Mouse (Mus musculus) spleen, adult 2 months (tissue): ENCODE results near the gene Slc37a1. TPM values are rescaled to one million over a fixed set of nuclear protein-coding genes. Genes with fewer than 3 reads are reported as not detected.

Experiments
- DNase-seq, 2 experiments: peaks; one replicate each; pipeline versions ENCODE4 v3.0.0 to v3.0.0-alpha.2; 2012 to 2021; ENCODE audit warnings: low spot score in 2 of 2, low read depth in 1 of 2
- H3K27ac ChIP-seq: fragments of 200-500 bp; 2 replicates; pipeline ENCODE4 v1.5.1; 2012; ENCODE audit warnings: low read length, inconsistent platforms; ENCODE audit not compliant: insufficient read depth
- H3K27me3 ChIP-seq: fragments of 200-500 bp; 2 replicates; pipeline ENCODE4 v1.6.1; 2012; ENCODE audit warnings: mild to moderate bottlenecking, moderate library complexity, low read length, inconsistent platforms; ENCODE audit not compliant: control insufficient read depth, insufficient read depth
- H3K36me3 ChIP-seq: fragments of 200-500 bp; 2 replicates; pipeline ENCODE4 v1.6.1; 2012; ENCODE audit warnings: mild to moderate bottlenecking, low read length, inconsistent platforms; ENCODE audit not compliant: control insufficient read depth, insufficient read depth
- H3K4me1 ChIP-seq: fragments of 200-500 bp; 2 replicates; pipeline ENCODE4 v1.6.1; 2011; ENCODE audit warnings: inconsistent platforms; ENCODE audit not compliant: control insufficient read depth, insufficient read depth, insufficient read length
- H3K4me3 ChIP-seq: fragments of 200-500 bp; 2 replicates; pipeline ENCODE4 v1.5.1; 2011; ENCODE audit warnings: mild to moderate bottlenecking, inconsistent platforms; ENCODE audit not compliant: insufficient read depth, insufficient read length; ENCODE audit errors: extremely low read depth
- CTCF ChIP-seq: fragments of 200-500 bp; IDR thresholded peaks from 2 replicates; pipeline ENCODE4 v1.5.1; 2011; ENCODE audit warnings: mild to moderate bottlenecking, inconsistent platforms; ENCODE audit not compliant: insufficient read depth, insufficient read length, insufficient replicate concordance; ENCODE audit errors: extremely low read depth
- POLR2A ChIP-seq: fragments of 200-500 bp; IDR thresholded peaks from 2 replicates; pipeline ENCODE4 v1.6.1; 2011; ENCODE audit warnings: low read depth, low read length, inconsistent platforms
- WGBS: fragments of 180-500 bp; shearing (Covaris S2); methylation state at CpG from one replicate; pipeline ENCODE4 v1.1.7; 2018; 5-methylcytosine and 5-hydroxymethylcytosine counted together
- polyA plus RNA-seq: library from polyadenylated mRNA; depleted of rRNA; stranded (reverse); fragments of >200 nt; gene quantifications from 2 replicates; pipeline ENCODE4 v1.2.3, GENCODE M21; 2012

Slc37a1 gene
- polyA plus RNA-seq, 1 experiment, result 26.2 TPM

DNA sequence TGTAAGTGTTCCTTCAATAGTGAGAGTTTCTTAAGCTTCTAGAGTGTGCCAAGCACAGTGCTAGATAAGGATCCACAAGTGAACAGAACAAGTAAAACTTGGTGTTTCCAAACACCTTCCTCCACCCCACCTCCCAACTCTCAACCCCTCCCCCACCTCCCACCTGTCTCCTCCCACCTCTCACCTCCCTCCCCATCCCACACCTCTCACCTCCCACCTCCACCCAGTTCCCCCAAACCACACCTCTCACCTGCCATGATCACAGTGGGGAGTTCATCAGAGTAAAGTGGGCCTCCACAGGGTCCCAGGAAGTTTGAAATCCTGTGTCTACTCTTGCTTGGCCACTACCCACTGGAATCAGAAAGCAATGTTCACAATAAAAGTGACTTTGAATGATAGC is 3.7 kb downstream of the Slc37a1 start:
- no peak for TF ChIP-seq CTCF
- no peak for TF ChIP-seq POLR2A
- DNase-seq, result no peak

DNA sequence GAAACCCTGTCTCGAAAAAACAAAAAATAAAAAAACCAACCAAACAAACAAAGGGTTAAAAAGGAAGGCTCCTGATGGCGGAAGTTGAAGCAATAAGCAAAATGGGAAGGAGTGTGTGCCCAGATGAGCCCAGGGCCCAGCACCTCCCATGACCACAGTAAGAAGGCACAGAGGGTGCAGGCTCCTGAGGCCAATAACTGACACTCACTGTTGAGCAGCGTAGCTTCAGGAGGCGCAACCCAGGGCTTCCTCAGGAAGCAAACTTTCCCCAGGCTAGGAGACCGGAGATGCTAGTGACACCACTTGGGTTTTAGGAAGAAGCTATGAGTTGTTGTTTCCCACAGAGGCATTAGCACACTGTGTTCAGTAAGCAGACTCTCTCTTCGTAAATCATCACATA is 4.3 kb downstream of the Slc37a1 start:
- Histone ChIP-seq H3K4me3 (no peak overlapping the region), H3K27me3 (no peaks in the 10 kb centered on the region), H3K36me3 (no peaks in the 10 kb centered on the region), H3K27ac (peak overlapping the region; percentile 47), H3K4me1 (peaks cover 10% of the 10 kb centered on the region; the same call in 1 of the 2 replicates)
- no peak for TF ChIP-seq POLR2A
- WGBS, result 40% methylated on average over 6 of the region's 6 CpGs
- DNase-seq, result no peak

More for the DNA sequence above, 3.7 kb downstream of the Slc37a1 start:
- Histone ChIP-seq H3K36me3 (no peaks in the 10 kb centered on the region), H3K27ac (no peak overlapping the region), H3K4me3 (no peak overlapping the region), H3K27me3 (no peaks in the 10 kb centered on the region), H3K4me1 (peaks cover 11% of the 10 kb centered on the region; the same call in 1 of the 2 replicates)

DNA sequence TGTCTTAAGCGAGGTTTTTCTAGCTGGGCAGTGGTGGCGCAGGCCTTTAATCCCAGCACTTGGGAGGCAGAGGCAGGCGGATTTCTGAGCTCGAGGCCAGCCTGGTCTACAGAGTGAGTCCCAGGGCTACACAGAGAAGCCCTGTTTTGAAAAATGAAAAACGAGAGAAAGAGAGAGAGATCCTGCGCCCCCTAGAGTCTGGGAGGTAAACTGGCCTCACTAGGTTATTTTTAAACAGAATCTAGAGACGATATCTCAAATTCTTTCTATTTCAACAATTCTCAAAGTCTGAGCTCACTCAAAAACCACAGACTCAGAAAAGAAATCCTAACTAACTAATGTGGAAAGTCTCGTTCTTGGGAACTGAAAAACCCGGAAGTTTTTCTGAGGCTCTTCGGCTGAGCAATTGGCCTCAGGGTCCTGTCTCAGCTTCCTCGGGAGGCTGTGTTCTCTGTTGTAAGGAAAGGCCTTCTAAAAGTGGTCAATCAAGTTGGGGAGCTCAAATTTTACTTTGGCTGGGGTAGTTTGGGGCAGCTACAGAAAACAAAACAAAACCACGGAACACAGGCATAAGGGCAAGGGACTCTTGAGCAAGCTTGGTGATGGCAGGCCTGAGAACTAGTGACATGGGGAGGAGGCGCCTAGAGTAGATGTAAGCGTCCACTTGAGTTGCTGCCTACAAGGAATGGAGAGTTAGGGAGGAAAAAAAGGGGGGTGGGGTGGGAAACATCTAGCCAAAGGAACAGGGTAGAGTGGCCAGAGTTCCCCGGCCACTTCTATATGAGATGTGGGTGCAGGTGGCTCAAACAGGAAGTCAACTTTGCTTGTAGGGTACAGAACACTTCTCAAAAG is 8.0 kb downstream of the Slc37a1 start:
- Histone ChIP-seq H3K36me3 (no peaks in the 10 kb centered on the region), H3K4me3 (no peak overlapping the region), H3K27me3 (no peaks in the 10 kb centered on the region), H3K27ac (peak overlapping the region; percentile 85), H3K4me1 (peaks cover 11% of the 10 kb centered on the region; the same call in 1 of the 2 replicates)
- 55% methylated on average over 15 of the region's 15 CpGs for WGBS
- TF ChIP-seq CTCF (no peak; the same call in 1 of the 2 replicates), POLR2A (no peak)
- peak; percentile 47 to 61 for DNase-seq

- 4% methylated on average over 25 of the region's 25 CpGs for WGBS
- peak overlapping the region; percentile 77 for H3K4me3 ChIP-seq
- H3K27ac ChIP-seq, result peak overlapping the region; percentile 85
- DNase-seq, result peak; percentile 71 to 75
- peaks cover 10% of the 10 kb centered on the region; the same call in 1 of the 2 replicates for H3K4me1 ChIP-seq
- TF ChIP-seq POLR2A (no peak), CTCF (peak; percentile 74)
- no peaks in the 10 kb centered on the region for H3K27me3 ChIP-seq
- H3K36me3 ChIP-seq, result no peaks in the 10 kb centered on the region
Measured at GRCm38 (mm10) chr17:31295215-31295891, 8.8 kb downstream of the Slc37a1 start.

GRCm38 (mm10) chr17:31295892-31296781 is 9.5 kb downstream of the Slc37a1 start:
- TF ChIP-seq POLR2A (peak; percentile 22), CTCF (no peak)
- peak; percentile 41 to 78 for DNase-seq
- 1% methylated on average over 67 of the region's 68 CpGs for WGBS
- Histone ChIP-seq H3K27ac (peak overlapping the region; percentile 85), H3K27me3 (no peaks in the 10 kb centered on the region), H3K4me1 (peaks cover 9% of the 10 kb centered on the region; the same call in 1 of the 2 replicates), H3K4me3 (peak overlapping the region; percentile 77), H3K36me3 (no peaks in the 10 kb centered on the region)

DNA sequence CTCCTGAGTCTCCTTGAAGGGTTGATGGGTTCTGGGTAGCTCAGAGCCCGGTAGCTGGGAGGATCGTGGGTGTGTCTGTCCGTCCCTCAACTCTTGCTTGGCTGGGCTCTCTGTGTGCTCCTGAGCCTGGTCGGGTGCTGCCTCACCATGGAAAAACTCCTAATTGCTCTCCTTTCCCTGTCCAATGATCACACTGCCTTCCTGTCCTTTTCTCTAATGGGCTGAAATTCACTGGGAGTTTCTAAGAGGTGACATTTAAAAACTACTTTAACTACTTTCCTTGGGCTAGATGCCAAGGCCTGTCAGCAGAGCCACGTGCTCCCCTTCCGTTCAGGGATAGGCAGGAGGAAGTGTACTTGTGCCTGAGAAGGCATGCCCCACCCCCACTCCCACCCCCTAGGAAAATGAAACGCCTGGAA is 10.9 kb downstream of the Slc37a1 start:
- no peak for DNase-seq
- 0 out of 2 replicates have a peak, but pooled peaks cover 1% of the 10 kb centered on the region for H3K36me3 ChIP-seq
- WGBS, result 9% methylated on average over 7 of the region's 7 CpGs
- no peak overlapping the region for H3K27ac ChIP-seq
- no peak overlapping the region; the same call in 1 of the 2 replicates for H3K4me3 ChIP-seq
- TF ChIP-seq POLR2A, result no peak
- TF ChIP-seq CTCF, result no peak
- H3K4me1 ChIP-seq, result peaks cover 9% of the 10 kb centered on the region; the same call in 1 of the 2 replicates
- no peaks in the 10 kb centered on the region for H3K27me3 ChIP-seq
